Mouse (Mus musculus): ENCODE data around the gene Mdfic.

DNA sequence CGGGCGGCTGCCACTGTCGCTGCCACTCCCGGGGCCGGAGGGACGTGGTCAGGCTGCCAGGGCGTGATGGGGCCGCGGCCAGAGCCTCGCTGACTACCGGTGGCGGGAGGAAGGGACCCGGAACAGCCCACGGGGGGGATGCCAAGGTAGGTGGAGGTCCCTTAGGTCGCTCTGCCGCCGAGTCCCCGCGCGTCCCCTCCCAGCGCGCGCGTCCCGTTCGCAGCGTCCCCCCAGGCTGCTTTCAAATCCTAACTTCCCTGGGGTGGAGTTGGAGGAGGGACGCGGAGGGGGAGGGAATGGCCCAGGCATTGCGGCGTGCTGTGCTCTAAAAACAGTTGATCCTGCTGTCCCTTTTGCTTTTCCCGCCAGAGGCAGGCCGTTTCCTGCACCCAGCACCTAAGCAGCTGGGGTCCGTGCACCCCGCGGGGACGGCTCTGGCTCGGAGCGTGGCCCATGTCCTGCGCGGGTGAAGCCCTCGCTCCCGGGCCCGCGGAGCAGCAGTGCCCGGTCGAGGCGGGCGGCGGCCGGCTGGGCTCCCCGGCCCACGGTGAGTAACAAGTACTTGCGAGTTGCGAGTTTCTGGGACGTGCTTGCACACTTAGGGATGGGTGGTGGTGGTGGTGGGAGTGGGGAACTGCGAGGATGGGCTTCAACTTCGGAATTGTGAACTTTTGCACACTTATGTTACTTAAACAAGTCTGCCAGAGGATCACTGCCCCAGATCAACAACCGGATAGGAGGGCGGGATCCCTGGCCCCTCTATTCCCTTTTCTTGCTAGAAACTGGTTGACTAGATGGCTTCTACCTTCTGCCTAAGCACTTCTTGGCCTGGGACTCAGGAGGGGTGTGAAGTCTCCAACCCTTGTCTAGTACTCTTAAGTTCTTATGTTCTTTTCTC, 606 bp downstream of the Mdfic start:
- TF ChIP-seq CTCF (IDR thresholded peaks at IDR 0.05; ENCODE audit: insufficient read depth, low read length) = no peak
- TF ChIP-seq POLR2A (IDR thresholded peaks at IDR 0.05; ENCODE audit: borderline replicate concordance, extremely low read depth, low read depth, low read length) = peak; percentile 58; the same call in 1 of the 2 replicates

Data from lung, adult 2 months (tissue).